Mouse (Mus musculus) intestine, postnatal 0 days (tissue): ENCODE data around the gene Rdh13. TPM values are rescaled to one million over a fixed set of nuclear protein-coding genes. Genes with fewer than 3 reads are reported as not detected.

Experiments used
- ATAC-seq: fragments of 200-750 bp; cut with Nextera tagmentation; 2 replicates; pipeline ENCODE4 v1.8.0; 2017; ENCODE audit warnings: mild to moderate bottlenecking, moderate TSS enrichment, moderate library complexity
- H3K27ac ChIP-seq: fragments of 300-500 bp; sonication (generic); 2 replicates; pipeline ENCODE4 v1.5.1; 2014; ENCODE audit warnings: mild to moderate bottlenecking, low read depth, low read length, moderate library complexity
- H3K27me3 ChIP-seq: fragments of 300-500 bp; sonication (generic); replicated peaks from 2 replicates; pipeline ENCODE4 v1.6.1; 2014; ENCODE audit warnings: low read length, mixed read lengths; ENCODE audit not compliant: control insufficient read depth, insufficient read depth
- H3K36me3 ChIP-seq: fragments of 300-500 bp; sonication (generic); 2 replicates; pipeline ENCODE4 v1.6.1; 2014; ENCODE audit warnings: mild to moderate bottlenecking, moderate library complexity; ENCODE audit not compliant: control insufficient read depth, insufficient read depth
- H3K4me1 ChIP-seq: fragments of 300-500 bp; sonication (generic); replicated peaks from 2 replicates; pipeline ENCODE4 v1.6.1; 2014; ENCODE audit warnings: antibody characterized with exemption, low read length, mixed read lengths; ENCODE audit not compliant: control insufficient read depth, insufficient read depth
- H3K4me2 ChIP-seq: fragments of 300-500 bp; sonication (generic); replicated peaks from 2 replicates; pipeline ENCODE4 v1.6.1; 2014; ENCODE audit warnings: low read depth, mild to moderate bottlenecking, moderate library complexity
- H3K4me3 ChIP-seq: fragments of 300-500 bp; sonication (generic); 2 replicates; pipeline ENCODE4 v1.5.1; 2014; ENCODE audit warnings: low read depth, low read length
- H3K9ac ChIP-seq: fragments of 300-500 bp; sonication (generic); 2 replicates; pipeline ENCODE4 v1.6.1; 2014; ENCODE audit warnings: mild to moderate bottlenecking, low read depth, low read length
- H3K9me3 ChIP-seq: fragments of 300-500 bp; sonication (generic); 2 replicates; pipeline ENCODE4 v1.6.1; 2016; ENCODE audit warnings: mixed run types; ENCODE audit not compliant: control insufficient read depth
- CTCF ChIP-seq: sonication (generic); IDR thresholded peaks from 2 replicates; pipeline ENCODE4 v1.5.1; 2016; ENCODE audit warnings: low read depth, mild to moderate bottlenecking, control low read depth, antibody characterized with exemption, moderate library complexity
- WGBS: fragments of 180-500 bp; shearing (Covaris S2); extraction: QIAGEN DNeasy Blood & Tissue Kit; methylation state at CpG from one replicate; pipeline ENCODE4 v1.1.7; 2014; 5-methylcytosine and 5-hydroxymethylcytosine counted together
- polyA plus RNA-seq: library from polyadenylated mRNA; unstranded; fragments of >200 nt; fragmentation: Nextera tagmentation; extraction: Ambion mirVana; gene quantifications from 2 replicates; pipeline ENCODE4 v1.2.1, GENCODE M21; 2015

Gene Rdh13
- polyA plus RNA-seq, 1 experiment from 2014 or later = 11.4 TPM

DNA sequence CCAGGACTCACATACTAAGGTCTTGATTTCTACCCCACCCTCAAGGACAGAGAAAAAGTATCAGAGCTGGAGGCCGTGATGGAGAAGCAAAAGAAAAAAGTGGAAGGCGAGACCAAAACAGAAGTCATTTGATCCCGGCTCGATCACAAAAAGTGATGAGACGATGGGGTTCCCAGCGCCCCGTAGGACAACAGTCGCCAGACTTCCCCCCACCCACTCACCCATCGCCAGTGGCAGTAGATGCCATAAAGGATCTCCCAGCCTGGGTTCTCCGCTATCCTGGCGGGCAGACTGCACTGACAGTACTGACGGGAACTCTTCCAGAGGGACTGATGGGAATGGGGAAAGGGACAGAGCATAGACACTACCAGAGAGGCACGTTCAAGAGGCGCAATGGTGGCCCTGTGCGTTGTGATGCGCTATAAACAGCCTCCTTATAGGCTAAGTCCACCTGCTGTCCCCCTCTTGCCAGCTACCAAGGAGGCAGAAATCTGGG, 33.4 kb upstream of the Rdh13 start:
- WGBS = 5% methylated on average over 16 of the region's 16 CpGs
- no peak overlapping the region for H3K27ac ChIP-seq
- ATAC-seq = no peak
- H3K9ac ChIP-seq = 0 out of 2 replicates have a peak overlapping the region, but pooled peaks have one; percentile 31
- H3K4me1 ChIP-seq = no peaks in the 10 kb centered on the region
- H3K4me2 ChIP-seq = peak overlapping the region; percentile 81
- H3K27me3 ChIP-seq = no peaks in the 10 kb centered on the region
- no peaks in the 10 kb centered on the region for H3K9me3 ChIP-seq
- no peak for TF ChIP-seq CTCF
- peak overlapping the region; percentile 46 for H3K4me3 ChIP-seq
- H3K36me3 ChIP-seq = peaks cover 28% of the 10 kb centered on the region

DNA sequence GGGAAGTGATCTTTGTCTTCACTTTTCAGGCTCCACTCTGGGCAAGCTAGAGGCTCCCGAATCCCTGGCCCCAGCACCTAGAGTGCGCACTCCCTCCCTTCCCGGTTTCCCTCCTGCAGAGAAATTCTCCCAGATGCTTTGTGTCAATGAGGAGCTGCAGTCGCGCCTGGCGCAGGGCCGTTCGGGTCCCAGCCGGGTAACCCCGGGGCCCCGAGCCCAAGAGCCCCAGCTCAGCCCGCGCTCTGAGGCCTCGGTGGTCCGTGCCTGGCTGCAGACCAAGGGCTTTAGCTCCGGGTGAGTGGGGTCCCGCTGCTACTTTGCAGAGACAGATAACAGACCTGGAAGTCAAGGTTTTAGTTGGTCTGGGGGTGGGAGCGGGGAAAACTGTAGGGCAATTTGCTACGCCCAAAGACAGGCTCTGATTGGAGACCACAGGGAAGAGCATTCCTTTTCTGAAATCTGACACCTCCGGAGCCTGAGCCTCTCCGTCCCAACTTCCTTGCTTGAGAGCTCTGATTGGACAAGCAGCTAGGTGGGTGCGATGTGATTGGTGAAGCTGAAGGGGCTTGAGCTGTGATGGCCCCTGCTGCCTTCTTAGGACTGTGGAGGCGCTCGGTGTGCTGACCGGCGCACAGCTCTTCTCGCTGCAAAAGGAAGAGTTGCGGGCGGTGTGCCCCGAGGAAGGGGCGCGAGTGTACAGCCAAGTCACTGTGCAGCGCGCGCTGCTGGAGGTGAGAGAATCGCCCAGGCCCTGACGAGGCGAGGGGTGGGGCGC, 32.8 kb upstream of the Rdh13 start:
- H3K36me3 ChIP-seq = peaks cover 21% of the 10 kb centered on the region
- H3K4me2 ChIP-seq = peak overlapping the region; percentile 81
- TF ChIP-seq CTCF = 0 out of 2 replicates have a peak, but pooled peaks have one; percentile 32
- H3K27me3 ChIP-seq = no peaks in the 10 kb centered on the region
- H3K9ac ChIP-seq = peak overlapping the region; percentile 48
- no peaks in the 10 kb centered on the region for H3K9me3 ChIP-seq
- H3K4me1 ChIP-seq = no peaks in the 10 kb centered on the region
- peak overlapping the region; percentile 76 for H3K27ac ChIP-seq
- H3K4me3 ChIP-seq = peak overlapping the region; percentile 46
- WGBS = under 1% methylated on average over 39 of the region's 39 CpGs
- peak; percentile 85 for ATAC-seq

DNA sequence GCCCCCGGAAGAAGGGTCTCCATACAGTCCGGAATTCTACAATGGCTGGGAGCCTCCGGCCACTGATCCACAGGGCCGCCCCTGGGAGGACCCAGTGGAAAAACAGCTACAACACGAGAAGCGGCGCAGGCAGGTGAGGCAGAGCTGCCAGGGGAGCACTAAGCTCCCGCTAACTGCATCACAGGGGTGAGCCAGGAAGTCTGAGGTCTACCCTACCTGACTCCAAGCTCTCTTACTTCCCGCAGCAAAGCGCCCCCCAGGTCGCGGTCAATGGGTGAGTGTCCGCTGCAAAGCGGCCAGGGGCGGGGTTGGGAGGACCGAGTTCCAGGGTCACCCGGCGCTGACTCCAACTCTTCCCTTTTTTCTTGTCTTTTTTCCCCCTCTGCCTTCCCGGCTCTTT, 28.5 kb upstream of the Rdh13 start:
- no peak overlapping the region for H3K4me3 ChIP-seq
- 22% methylated on average over 19 of the region's 19 CpGs for WGBS
- H3K9ac ChIP-seq = no peak overlapping the region
- no peak for ATAC-seq
- no peaks in the 10 kb centered on the region for H3K36me3 ChIP-seq
- H3K9me3 ChIP-seq = no peaks in the 10 kb centered on the region
- no peaks in the 10 kb centered on the region for H3K4me1 ChIP-seq
- no peak overlapping the region for H3K27ac ChIP-seq
- no peak for TF ChIP-seq CTCF
- no peak overlapping the region for H3K4me2 ChIP-seq
- 0 out of 2 replicates have a peak, but pooled peaks cover 7% of the 10 kb centered on the region for H3K27me3 ChIP-seq

DNA sequence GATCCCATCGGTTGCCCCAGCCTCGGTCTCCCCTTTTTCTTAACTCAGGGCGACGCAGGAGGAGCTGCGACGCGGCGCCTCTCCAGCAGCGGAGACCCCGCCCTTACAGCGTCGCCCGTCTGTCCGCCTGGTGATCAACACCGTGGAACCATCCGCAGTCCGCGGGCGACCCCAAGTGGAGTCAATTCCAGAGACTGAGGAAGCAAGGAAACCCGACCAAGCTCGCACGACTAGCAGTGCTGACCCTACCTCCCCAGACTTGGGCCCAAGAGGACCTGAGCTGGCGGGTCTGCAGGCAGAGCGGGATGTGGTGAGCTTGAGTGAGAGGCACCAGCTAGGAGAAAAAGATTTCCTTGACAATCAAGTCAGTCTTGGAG, 25.7 kb upstream of the Rdh13 start:
- H3K36me3 ChIP-seq = no peaks in the 10 kb centered on the region
- H3K9ac ChIP-seq = peak overlapping the region; percentile 18; the same call in 1 of the 2 replicates
- H3K4me1 ChIP-seq = no peaks in the 10 kb centered on the region
- peak overlapping the region; percentile 46 for H3K4me3 ChIP-seq
- TF ChIP-seq CTCF = peak; percentile 92
- 0 out of 2 replicates have a peak, but pooled peaks cover 7% of the 10 kb centered on the region for H3K27me3 ChIP-seq
- peak overlapping the region; percentile 77 for H3K4me2 ChIP-seq
- H3K9me3 ChIP-seq = no peaks in the 10 kb centered on the region
- H3K27ac ChIP-seq = no peak overlapping the region
- peak; percentile 69 for ATAC-seq
- WGBS = 4% methylated on average over 24 of the region's 24 CpGs

DNA sequence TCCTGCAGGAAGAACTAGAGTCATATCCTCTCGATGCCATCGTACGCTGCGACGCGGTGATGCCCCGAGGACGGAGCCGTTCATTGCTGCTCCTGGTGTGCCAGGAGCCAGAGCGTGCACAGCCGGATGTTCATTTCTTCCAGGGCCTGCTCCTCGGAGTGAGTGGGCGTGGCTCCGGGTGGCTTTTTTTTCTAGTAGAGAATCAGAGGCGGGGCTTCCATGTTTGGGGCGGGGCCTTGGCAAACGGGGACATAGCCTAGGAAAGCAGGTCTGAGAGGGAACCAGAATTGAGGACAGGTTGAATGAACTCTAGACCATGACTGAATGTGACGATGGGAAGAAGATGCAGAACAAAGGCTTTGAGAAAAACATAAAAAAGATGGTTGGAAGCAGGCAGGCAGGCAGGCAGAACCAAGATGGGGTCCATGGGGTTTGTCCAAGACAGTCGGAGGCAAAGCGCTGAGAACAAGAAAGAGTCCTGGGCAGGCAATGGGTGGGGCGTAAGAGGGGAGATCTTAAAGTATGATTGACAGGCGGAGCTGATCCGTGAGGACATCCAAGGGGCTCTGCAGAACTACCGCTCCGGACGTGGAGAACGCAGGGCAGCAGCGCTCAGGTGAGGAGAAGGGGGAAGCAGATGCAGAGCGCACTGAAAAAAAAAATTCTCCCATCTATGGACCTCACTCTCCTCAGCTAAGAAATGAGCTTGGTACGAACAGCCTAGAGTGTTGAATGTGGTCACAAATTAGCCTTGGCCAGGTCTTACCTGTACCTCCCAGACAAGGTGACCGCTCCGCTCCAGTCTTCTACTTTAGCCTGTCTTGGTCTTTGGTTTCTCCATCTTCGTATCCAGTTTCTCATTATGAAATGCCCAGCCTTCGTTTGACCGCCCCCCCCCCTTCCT, 25.1 kb upstream of the Rdh13 start:
- Histone ChIP-seq H3K4me3 (peak overlapping the region; percentile 46), H3K27ac (no peak overlapping the region), H3K9me3 (no peaks in the 10 kb centered on the region), H3K4me2 (peak overlapping the region; percentile 77), H3K36me3 (no peaks in the 10 kb centered on the region), H3K9ac (peak overlapping the region; percentile 18; the same call in 1 of the 2 replicates), H3K4me1 (no peaks in the 10 kb centered on the region), H3K27me3 (0 out of 2 replicates have a peak, but pooled peaks cover 7% of the 10 kb centered on the region)
- TF ChIP-seq CTCF = no peak
- peak; percentile 60 for ATAC-seq
- WGBS = 3% methylated on average over 35 of the region's 35 CpGs

DNA sequence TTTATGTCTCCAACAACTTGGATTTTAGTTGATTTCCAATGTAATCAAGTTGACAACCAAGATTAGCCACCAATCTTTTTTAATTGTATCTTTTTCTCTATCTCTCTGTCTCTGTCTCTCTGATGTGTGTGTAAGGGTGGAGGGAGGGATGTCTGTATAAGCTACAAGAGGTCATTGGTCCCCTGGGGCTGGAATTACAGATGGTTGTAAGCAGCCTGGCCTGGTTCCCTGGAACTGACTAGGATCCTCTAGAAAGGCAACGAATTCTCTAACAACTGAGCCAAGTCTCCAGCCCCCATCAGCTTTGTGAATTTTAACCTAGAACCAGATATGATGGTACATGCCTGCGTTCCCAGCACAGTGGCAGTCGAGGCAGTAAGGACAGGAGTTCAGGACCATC, 22.4 kb upstream of the Rdh13 start:
- Histone ChIP-seq H3K4me2 (no peak overlapping the region), H3K36me3 (no peaks in the 10 kb centered on the region), H3K9me3 (no peaks in the 10 kb centered on the region), H3K27me3 (0 out of 2 replicates have a peak, but pooled peaks cover 7% of the 10 kb centered on the region), H3K4me3 (no peak overlapping the region), H3K27ac (no peak overlapping the region), H3K9ac (no peak overlapping the region), H3K4me1 (no peaks in the 10 kb centered on the region)
- ATAC-seq = no peak
- no peak for TF ChIP-seq CTCF
- 66% methylated on average over 3 of the region's 3 CpGs for WGBS
